In the genomic region with DNA sequence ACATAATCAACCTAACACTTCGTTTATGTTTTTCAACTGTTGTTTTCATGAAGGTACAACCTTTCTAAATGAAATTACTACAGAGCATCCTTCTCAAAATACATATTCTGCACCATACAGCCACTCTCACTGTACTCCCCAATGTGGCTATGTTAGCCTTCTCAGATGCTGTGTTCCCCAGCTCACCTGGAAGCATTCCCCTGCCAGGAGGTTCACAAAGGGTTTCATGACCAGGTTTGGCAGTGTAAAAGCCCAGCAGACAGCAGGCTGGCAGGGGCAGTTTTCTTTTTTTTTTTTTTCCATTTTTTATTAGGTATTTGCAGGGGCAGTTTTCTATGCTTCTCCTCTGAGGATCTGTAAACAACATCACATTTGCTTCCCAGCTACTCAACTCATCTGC, we compare ENCODE assay signal across 14 mouse cellular contexts.
"Had no signal": no experiment of that assay in that cellular context is flagged by ENCODE, and none has a peak within 500 bp of the region (broad histone marks: within the 10 kb centered on the region; RNA-seq: fewer than 3 reads in every experiment).

No protein-coding gene starts in this region.

- DNase-seq: kidney, postnatal 14 days; kidney, postnatal 4 days; liver; lung, adult 18-20 months; lung, postnatal 10 days; lung, postnatal 36 days; retina, postnatal 1 day; right cerebral cortex, postnatal 25 days; spleen, adult 18-20 months; thymus, adult 18-20 months; thymus, postnatal 36 days had no signal

- ATAC-seq: liver, embryonic 12.5 days; midbrain, embryonic 13.5 days; midbrain, embryonic 16.5 days had no signal
